Mouse (Mus musculus): ENCODE results near the gene Olfr3. TPM values are rescaled to one million over a fixed set of nuclear protein-coding genes. Genes with fewer than 3 reads are reported as not detected.

The Olfr3 gene
- polyA plus RNA-seq (2015; fragmentation: Nextera tagmentation; extraction: Ambion mirVana) = not detected in 2 replicates

- H3K9me3 ChIP-seq (replicated peaks) = no peaks in the 10 kb centered on the region
- no peak within 1 kb of the TSS for H3K9ac ChIP-seq
- H3K27ac ChIP-seq (replicated peaks) = no peak within 1 kb of the TSS
- WGBS (ENCODE audit: insufficient replicate concordance) = 24% methylated on average over 1 of the region's 1 CpGs
- no peaks in the 10 kb centered on the region for H3K27me3 ChIP-seq
- no peak within 1 kb of the TSS for H3K4me3 ChIP-seq (replicated peaks)
- ATAC-seq (ENCODE audit: insufficient read depth) = no peak
- no peaks in the 10 kb centered on the region for H3K36me3 ChIP-seq (replicated peaks)
- H3K4me1 ChIP-seq (replicated peaks) = no peaks in the 10 kb centered on the region
- H3K4me2 ChIP-seq = no peak within 1 kb of the TSS
Measured at GRCm38 (mm10) chr2:36816932-36817331, at the start of gene Olfr3. Gene Olfr3, minus strand, starts transcription at chr2:36817032.

- no peaks in the 10 kb centered on the region for H3K27me3 ChIP-seq
- H3K9me3 ChIP-seq (replicated peaks) = no peaks in the 10 kb centered on the region
- no peaks in the 10 kb centered on the region for H3K36me3 ChIP-seq (replicated peaks)
- no peak within 1 kb of the TSS for H3K9ac ChIP-seq
- H3K4me3 ChIP-seq (replicated peaks) = no peak within 1 kb of the TSS
- no peaks in the 10 kb centered on the region for H3K4me1 ChIP-seq (replicated peaks)
- WGBS (ENCODE audit: insufficient replicate concordance) = 55% methylated on average over 1 of the region's 1 CpGs
- no peak for ATAC-seq (ENCODE audit: insufficient read depth)
- no peak within 1 kb of the TSS for H3K27ac ChIP-seq (replicated peaks)
- H3K4me2 ChIP-seq = no peak within 1 kb of the TSS
Measured at GRCm38 (mm10) chr2:36862560-36862959, 45.7 kb upstream of the Olfr3 start, which contains the start of gene Olfr351. Gene Olfr351, minus strand, starts transcription at chr2:36862660.

GRCm38 (mm10) chr2:36846010-36846409 lies 29.2 kb upstream of the Olfr3 start, which contains the start of gene Olfr350:
Gene Olfr350, plus strand, starts transcription at chr2:36846310.
- H3K4me2 ChIP-seq = no peak within 1 kb of the TSS
- H3K36me3 ChIP-seq (replicated peaks) = no peaks in the 10 kb centered on the region
- H3K4me1 ChIP-seq (replicated peaks) = no peaks in the 10 kb centered on the region
- no peaks in the 10 kb centered on the region for H3K27me3 ChIP-seq
- H3K4me3 ChIP-seq (replicated peaks) = no peak within 1 kb of the TSS
- no peak for ATAC-seq (ENCODE audit: insufficient read depth)
- H3K9me3 ChIP-seq (replicated peaks) = no peaks in the 10 kb centered on the region
- H3K9ac ChIP-seq = no peak within 1 kb of the TSS
- WGBS (ENCODE audit: insufficient replicate concordance) = 50% methylated on average over 1 of the region's 1 CpGs
- H3K27ac ChIP-seq (replicated peaks) = no peak within 1 kb of the TSS

GRCm38 (mm10) chr2:36790238-36790637 lies 26.6 kb downstream of the Olfr3 start, which contains the start of gene Olfr50:
Gene Olfr50, plus strand, starts transcription at chr2:36790538.
- Histone ChIP-seq H3K9ac (no peak within 1 kb of the TSS), H3K36me3 (replicated peaks) (no peaks in the 10 kb centered on the region), H3K4me3 (replicated peaks) (no peak within 1 kb of the TSS), H3K27me3 (no peaks in the 10 kb centered on the region), H3K4me1 (replicated peaks) (no peaks in the 10 kb centered on the region), H3K4me2 (no peak within 1 kb of the TSS), H3K27ac (replicated peaks) (no peak within 1 kb of the TSS), H3K9me3 (replicated peaks) (no peaks in the 10 kb centered on the region)
- no peak for ATAC-seq (ENCODE audit: insufficient read depth)
- 45% methylated on average over 2 of the region's 2 CpGs for WGBS (ENCODE audit: insufficient replicate concordance)

- Histone ChIP-seq H3K27ac (replicated peaks) (no peak within 1 kb of the TSS), H3K27me3 (no peaks in the 10 kb centered on the region), H3K9ac (no peak within 1 kb of the TSS), H3K36me3 (replicated peaks) (no peaks in the 10 kb centered on the region), H3K9me3 (replicated peaks) (no peaks in the 10 kb centered on the region), H3K4me3 (replicated peaks) (no peak within 1 kb of the TSS), H3K4me1 (replicated peaks) (no peaks in the 10 kb centered on the region), H3K4me2 (no peak within 1 kb of the TSS)
- no peak for ATAC-seq (ENCODE audit: insufficient read depth)
- WGBS (ENCODE audit: insufficient replicate concordance) = 45% methylated on average over 2 of the region's 2 CpGs
Measured at GRCm38 (mm10) chr2:36783976-36784375, 32.9 kb downstream of the Olfr3 start, which contains the start of gene Olfr348. Gene Olfr348, plus strand, starts transcription at chr2:36784276.

Other genes starting within 250 kb of the Olfr3 start
- not detected in 2 replicates for gene Olfr345, start 177.0 kb downstream of the Olfr3 start, polyA plus RNA-seq (2015; fragmentation: Nextera tagmentation; extraction: Ambion mirVana)
- not detected in 2 replicates for gene Olfr346, start 131.2 kb downstream of the Olfr3 start, polyA plus RNA-seq (2015; fragmentation: Nextera tagmentation; extraction: Ambion mirVana)
- not detected in 2 replicates for gene Olfr347, start 85.1 kb downstream of the Olfr3 start, polyA plus RNA-seq (2015; fragmentation: Nextera tagmentation; extraction: Ambion mirVana)
- not detected in 2 replicates for gene Olfr348, start 32.8 kb downstream of the Olfr3 start, polyA plus RNA-seq (2015; fragmentation: Nextera tagmentation; extraction: Ambion mirVana)
- gene Olfr50, start 26.5 kb downstream of the Olfr3 start, polyA plus RNA-seq (2015; fragmentation: Nextera tagmentation; extraction: Ambion mirVana) = not detected in 2 replicates
- not detected in 2 replicates for gene Olfr350, start 29.3 kb upstream of the Olfr3 start, polyA plus RNA-seq (2015; fragmentation: Nextera tagmentation; extraction: Ambion mirVana)
- not detected in 2 replicates for gene Olfr351, start 45.6 kb upstream of the Olfr3 start, polyA plus RNA-seq (2015; fragmentation: Nextera tagmentation; extraction: Ambion mirVana)
- not detected in 2 replicates for gene Olfr352, start 51.4 kb upstream of the Olfr3 start, polyA plus RNA-seq (2015; fragmentation: Nextera tagmentation; extraction: Ambion mirVana)
- gene Olfr353, start 75.9 kb upstream of the Olfr3 start, polyA plus RNA-seq (2015; fragmentation: Nextera tagmentation; extraction: Ambion mirVana) = not detected in 2 replicates
- not detected in 2 replicates for gene Olfr354, start 88.6 kb upstream of the Olfr3 start, polyA plus RNA-seq (2015; fragmentation: Nextera tagmentation; extraction: Ambion mirVana)
- gene Olfr355, start 111.9 kb upstream of the Olfr3 start, polyA plus RNA-seq (2015; fragmentation: Nextera tagmentation; extraction: Ambion mirVana) = not detected in 2 replicates
- gene Olfr356, start 120.1 kb upstream of the Olfr3 start, polyA plus RNA-seq (2015; fragmentation: Nextera tagmentation; extraction: Ambion mirVana) = not detected in 2 replicates
- gene Olfr357, start 176.8 kb upstream of the Olfr3 start, polyA plus RNA-seq (2015; fragmentation: Nextera tagmentation; extraction: Ambion mirVana) = not detected in 2 replicates
- not detected in 2 replicates for gene Olfr358, start 192.3 kb upstream of the Olfr3 start, polyA plus RNA-seq (2015; fragmentation: Nextera tagmentation; extraction: Ambion mirVana)
- gene Olfr360, start 248.7 kb upstream of the Olfr3 start, polyA plus RNA-seq (2015; fragmentation: Nextera tagmentation; extraction: Ambion mirVana) = not detected in 2 replicates

Measured in liver, embryonic 15.5 days (tissue).